Mouse (Mus musculus) embryo, embryonic 10 days (tissue): Measurements from ENCODE around the gene Mrps18c.

ENCODE experiments used
- DNase-seq: peaks from one replicate; pipeline ENCODE4 v3.0.0-alpha.2; 2015; ENCODE audit warnings: low spot score

The Mrps18c gene

DNA sequence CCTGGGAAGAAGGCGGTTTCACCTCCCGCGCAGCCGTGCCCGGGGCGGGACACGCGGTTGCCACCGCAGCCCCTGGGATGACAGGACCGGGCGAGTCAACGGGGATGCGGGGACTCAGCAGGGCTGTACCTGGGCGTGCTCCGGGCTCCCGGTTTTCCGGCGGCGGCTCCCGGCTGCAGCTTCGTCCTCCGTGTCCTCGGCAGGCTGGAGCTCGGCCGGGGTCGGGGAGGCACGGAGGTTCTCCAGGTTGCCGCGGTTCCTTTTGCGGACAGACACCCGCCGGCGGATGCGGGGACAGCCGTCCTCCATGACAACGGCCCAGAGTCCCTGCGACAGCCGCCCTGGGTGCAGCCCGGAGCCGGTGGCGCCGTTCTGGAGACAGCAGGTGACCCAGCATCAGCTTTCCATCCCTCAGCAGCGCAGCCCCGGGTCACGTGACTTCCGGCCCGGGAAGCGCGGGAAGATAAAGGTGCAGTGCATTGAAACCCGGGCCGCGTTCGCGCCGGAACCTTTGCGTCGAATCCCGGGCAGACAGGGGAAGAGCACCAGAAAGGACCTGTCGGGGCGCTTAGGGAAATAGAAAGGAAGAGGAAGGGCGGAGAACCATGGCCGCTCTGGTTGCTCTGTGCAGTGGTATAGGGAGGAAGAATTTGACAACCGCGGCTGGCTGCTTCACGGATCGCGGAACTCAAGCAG, at the start of gene Mrps18c, which contains the start of gene Helq:
Gene Mrps18c (plus strand): TSS at position 463 of the 696 bp plus-strand sequence.
Gene Helq (minus strand): TSS at position 434 of the 696 bp plus-strand sequence.
- DNase-seq, result peak; percentile 96

DNA sequence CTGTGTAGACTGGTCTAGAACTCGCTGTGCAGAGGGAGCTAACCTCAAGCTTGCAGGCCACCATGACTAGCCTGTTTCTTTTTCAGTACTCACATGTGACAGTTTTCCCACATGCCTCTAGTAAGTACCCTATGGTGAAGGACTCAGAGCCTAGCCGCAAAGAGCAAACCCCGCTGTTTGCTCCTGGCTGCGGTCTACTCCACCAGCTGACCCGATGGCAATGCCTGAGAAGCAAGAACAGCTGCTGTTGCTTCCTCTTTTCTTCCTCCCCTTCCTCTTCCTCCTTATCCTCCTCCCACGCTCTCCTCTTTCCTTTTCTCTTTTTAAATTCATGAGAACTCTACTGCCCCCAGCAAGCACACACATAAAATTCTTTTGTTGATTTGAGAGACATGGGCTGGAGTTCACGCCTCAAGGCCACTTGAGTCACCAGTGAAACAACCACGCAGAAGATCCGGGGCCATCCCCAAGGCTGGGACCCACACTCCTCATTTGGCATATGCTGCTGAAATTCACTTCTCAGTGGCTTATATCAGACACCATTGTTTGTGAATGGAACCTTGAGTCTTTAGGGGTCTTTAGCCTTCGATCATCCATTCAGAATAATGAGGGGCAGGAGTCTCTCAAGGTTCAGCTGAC, 47.7 kb upstream of the Mrps18c start:
- no peak for DNase-seq

DNA sequence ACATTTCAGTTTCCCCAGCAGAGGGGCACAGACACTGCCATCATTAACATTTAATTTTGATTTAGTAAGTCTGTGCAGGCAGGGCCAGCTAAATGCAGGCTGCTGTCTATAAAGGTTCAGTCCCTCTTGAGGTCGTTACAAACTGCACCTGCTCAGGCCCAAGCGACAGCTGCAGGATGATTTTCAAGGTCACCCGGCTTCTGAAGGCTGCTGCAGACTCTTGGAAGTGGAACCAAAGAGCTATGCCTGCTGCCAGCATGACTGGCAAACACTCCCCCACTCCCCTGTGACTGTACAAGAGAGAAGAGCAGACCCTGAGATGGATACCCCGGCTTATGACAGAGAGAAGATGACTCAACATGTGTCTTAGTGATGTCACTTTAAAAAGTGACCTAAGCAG, 46.8 kb upstream of the Mrps18c start:
- no peak for DNase-seq

DNA sequence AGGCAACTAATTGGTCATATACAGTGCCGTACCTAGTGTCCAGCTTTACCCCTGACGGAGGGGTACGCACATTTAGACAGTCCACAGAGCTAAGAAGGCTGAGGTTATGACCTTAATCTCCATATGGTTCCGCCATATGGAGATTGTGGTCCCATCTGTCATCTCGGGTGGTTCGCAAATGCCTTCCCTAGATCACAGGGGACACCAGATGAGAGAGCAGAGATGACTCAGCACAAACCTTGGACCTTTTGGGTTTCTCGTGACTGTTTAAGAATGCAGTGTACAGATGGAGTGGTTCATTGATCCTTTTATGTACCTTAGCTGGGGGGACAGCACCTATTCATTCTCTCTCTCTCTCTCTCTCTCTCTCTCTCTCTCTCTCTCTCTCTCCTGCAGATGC, 45.0 kb upstream of the Mrps18c start:
- peak; percentile 34 for DNase-seq

DNA sequence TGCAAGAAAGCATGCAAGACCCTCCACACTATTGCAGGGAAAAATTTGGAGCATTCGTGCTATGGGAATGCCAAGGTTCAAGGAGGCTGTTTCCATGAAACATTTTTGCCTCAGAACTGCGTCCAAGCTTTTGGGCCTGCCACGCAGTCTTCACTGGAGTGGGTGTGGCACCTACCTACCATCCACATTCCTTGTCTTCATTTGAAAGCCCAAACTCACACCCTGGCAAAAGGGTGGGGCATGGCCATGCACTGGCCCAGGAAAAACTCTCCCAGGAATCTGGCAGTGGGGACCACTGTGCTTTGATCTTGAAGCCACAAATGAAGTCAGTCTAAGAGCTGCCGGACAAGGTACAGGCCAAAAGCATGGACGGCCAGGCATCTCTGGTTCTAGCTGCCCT, 40.3 kb upstream of the Mrps18c start:
- DNase-seq, result no peak

DNA sequence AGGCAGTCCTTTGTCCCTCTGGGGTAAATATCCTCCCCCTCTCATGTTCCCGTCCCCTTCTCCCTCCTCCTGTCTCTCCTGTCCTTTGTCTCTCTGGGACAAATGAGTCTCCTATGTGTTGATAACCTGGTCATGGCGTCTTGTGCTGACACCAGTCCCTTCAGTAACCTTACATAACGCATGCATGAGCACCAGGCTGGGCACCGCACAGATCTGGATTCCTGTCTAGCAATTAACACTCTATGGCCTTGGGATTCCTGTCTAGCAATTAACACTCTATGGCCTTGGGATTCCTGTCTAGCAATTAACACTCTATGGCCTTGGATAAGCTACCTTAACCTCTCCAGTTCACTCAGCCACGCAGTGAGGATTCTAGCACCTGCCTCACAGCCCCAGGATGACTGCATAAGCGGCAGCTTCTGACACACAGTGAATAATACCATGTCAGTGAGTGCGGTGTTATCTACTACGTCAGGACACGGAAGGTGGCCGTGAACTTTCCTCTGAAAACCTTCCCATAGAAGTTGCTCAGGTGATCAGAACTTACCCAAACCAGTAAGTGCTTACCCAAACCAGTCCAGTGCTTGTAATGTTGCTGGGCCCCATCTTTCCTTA, 38.3 kb upstream of the Mrps18c start:
- no peak for DNase-seq

DNA sequence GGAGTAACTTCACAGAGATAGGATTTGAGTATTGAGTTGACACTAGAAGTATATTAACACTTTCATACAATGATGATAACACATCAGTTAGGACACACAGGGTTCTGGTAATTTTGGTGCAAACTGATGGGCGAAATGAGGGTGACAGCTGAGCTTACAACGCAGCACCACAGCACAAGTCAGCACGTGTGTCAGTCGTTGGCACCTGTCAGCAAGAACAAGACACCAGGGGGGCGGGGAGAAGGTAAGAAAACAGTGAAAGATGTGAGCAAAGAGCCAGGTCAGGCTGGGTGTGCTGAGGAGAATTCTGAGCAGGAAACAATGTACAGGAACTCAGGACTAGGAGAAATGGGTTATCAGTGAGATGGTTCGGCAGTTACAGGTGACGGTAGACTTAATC, 36.7 kb upstream of the Mrps18c start:
- DNase-seq, result no peak

DNA sequence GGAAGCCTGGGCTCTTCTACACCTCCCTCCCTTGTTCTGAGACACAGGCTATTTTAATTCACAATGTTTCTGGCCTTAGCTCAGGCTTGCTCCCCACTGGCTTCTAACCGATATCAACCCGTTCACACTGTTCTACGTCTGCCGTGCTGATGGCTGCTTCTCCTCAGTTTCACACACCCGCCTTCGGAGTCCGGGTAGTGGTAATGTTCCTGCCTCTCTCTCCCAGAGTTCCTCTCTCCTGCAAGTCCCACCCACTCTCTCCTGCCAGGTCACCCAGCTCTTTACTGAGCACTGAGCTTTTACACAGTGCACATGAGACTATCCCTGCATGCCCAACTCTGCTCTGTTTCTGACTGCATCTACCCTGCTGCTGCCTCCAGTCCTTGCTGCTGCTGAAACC, 32.4 kb upstream of the Mrps18c start:
- no peak for DNase-seq

DNA sequence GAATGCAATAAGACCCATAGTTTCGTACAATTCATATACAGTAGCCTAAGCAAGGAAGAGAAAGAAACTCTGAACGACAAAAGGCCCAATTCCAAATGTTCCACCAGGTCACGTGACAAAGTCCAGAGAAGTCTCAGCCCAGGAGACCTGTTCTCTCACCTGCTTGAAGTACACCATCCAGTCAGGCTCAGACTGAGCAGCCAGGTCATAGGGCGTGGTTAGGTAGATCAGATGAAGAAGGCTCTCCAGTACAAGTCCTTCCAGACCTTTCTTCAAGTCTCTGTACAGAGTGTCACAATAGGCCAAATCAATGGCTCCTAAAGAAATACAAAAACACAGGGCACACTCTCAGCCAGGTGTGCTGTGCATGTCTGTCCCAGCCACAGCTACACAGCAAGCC, 26.9 kb upstream of the Mrps18c start:
- DNase-seq, result no peak

DNA sequence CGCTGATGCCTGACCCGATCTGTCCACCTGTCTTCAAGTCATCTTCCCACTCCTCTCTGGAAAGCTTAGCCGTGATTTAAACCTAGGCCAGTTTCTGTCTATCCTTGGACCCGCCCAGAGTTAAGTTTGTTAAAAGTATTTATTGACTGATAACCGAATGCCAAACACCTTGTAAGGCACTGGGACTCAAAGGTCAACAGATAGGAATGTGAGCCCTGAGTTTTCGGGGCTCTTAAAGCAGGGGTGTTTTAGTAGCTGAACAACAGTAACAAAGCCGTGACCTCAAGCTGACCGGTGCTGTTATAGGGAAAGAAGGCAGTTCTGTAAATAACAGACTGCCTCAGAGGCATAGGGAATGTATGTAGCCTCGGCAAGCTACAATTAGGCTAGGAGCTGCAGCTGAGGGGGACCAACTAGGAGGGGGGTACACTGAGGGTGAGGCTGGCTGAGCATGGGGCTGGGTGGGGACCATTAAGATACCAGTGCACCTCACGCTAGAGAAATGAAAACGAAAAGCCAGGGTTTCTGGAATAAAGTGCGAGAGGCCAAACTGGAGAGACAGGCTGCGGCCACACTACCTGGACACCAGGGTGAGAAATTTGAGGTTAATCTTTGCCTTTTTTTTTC, 22.5 kb upstream of the Mrps18c start:
- DNase-seq, result no peak

DNA sequence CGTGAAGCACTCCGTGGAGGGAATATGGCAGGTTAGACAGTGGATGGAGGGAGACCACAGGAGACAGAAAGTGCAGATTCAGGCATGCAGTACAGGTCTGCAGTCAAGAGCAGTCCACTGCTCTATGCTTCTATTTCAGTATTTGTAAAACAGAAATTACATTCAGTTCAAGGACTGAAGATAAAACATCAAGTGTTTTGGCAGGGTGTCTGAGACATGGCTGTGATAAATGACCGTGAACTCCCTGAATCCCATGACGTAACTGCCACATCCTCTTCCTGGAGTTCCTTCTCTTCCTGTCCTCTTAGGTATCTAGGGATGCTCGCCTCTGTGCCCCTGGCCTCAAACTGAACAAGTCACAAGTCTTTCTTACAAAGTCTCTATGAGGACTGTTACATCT, 21.5 kb upstream of the Mrps18c start:
- no peak for DNase-seq

DNA sequence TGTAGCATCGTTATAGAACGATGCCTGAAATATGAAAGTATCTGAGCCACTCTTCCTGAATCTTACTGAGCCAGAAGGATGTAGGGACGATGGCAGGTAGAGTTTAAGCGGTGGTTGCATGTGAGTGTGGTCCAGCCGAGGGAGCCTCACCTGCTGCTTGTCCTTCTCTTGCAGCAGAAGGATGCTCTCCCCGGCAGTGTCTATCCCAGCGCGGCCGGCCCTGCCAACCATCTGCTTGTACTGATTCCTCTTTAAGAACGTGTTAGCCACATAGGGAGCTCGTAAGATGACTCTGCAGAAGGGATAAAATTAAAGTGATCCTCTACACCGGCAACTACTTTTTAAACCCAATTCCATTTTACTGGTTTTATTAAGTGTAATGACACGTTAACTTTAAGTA, 19.4 kb upstream of the Mrps18c start:
- no peak for DNase-seq

DNA sequence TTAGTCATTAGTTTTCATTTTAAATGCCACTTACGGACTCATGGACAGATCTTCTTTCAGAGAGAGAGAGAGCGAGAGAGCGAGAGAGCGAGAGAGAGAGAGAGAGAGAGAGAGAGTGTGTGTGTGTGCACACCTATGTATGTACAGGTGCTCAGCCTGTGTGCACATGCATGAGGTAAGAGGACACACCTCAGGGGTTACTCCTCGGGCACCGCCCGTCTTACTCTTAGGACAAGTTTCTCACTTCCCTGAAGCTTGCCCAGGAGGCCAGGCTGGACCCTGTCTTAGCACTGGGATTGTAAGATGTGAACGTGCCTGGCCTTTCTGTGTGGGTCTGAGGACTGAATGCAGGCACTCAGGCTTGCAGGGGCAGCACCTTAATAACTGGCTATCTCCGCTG, 10.9 kb upstream of the Mrps18c start:
- DNase-seq, result no peak

DNA sequence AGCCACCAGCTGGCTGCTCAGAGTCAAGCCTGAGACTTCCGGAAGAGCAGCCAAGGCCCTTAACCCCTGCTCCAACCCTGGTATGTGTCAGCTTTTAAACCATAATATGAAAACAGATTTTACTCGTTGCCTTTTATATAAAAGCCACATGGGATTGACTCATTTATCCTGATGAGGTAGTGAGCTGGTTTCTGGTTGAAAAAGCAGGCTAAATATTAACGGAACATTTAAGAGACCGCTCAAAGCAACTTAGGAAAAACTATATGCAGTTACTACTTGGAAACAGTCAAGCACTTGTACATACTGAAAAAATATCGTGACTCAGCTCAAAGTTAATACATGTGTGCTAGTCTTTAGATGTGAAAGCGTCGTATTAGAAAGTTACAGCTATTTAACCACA, 6.2 kb upstream of the Mrps18c start:
- no peak for DNase-seq

DNA sequence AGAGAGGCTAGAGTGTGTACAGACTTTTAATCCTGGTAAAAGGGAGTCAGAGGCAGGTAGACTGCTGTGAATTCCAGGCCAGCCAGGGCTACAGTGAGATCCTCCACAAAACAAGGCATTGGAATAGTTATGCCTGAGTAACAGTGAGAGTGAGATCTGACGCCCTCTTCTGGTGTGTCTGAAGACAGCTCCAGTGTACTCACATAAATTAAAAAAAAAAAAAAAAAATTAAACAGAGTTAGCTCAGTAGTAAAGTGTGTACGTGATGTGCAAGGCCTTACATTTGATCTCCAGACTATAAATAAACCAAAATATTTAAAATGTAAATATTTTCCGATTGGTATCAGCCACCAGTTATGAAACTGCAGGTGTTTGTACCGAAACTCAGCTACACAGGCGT, 4.3 kb upstream of the Mrps18c start:
- DNase-seq, result no peak

DNA sequence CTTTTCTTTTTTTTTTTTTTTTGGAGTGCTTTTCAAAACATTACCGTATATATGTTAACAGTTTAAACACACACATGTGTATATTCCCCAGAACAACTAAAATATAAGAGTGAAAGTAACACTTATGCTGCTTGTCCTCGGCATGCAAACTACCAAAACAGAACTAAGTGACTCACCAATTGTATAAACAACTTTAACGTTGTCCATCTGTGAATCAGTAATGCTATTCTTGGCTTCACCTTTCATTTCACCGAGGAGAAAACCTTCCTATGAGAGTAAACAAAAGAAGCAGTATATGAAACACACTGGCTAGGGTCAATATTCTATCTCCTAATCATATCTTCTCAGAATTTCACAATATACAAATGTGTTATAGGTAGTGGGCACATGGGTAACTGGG, 19.9 kb downstream of the Mrps18c start:
- DNase-seq, result no peak

DNA sequence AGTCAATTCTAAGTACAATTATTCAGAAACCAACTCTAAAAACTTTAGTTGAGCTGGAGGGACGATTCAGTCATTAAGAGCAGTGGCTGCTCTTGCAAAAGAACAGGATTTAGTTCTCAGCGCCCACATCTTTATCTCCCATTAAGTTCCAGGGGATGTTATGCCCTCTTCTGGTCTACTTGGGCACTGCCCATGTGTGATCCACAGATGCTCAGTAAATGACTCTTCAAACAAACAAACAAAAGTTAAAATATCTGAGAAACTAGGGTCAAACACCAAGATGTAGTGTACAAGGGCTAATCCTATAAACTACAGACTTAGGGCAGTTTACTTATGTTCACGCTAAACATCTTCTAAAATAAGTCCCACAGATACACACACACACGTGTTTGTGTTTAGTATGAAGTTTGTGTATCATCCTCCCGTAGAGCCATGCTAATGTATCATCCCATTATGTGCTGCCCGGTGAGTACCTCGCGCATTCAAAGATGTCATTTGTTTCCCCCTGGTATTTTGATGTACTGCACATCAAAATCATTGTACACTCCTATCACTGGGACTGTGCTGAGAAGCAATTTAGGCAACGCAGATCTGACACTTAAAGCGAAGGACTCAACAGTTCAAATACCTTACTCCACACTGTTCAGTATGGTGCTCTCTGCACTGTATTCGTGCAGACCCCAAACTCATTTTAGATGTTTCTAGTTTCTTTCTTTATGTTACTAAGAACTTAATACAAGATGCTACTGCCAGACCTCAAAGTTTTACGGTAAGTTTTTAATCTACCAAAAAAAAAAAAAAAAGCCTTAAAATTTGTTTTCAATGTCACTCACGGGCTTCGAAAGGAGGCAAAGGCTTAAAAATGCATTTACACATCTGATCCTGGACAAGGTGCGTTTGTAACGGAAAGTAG, 21.4 kb downstream of the Mrps18c start:
- peak; percentile 49 for DNase-seq

DNA sequence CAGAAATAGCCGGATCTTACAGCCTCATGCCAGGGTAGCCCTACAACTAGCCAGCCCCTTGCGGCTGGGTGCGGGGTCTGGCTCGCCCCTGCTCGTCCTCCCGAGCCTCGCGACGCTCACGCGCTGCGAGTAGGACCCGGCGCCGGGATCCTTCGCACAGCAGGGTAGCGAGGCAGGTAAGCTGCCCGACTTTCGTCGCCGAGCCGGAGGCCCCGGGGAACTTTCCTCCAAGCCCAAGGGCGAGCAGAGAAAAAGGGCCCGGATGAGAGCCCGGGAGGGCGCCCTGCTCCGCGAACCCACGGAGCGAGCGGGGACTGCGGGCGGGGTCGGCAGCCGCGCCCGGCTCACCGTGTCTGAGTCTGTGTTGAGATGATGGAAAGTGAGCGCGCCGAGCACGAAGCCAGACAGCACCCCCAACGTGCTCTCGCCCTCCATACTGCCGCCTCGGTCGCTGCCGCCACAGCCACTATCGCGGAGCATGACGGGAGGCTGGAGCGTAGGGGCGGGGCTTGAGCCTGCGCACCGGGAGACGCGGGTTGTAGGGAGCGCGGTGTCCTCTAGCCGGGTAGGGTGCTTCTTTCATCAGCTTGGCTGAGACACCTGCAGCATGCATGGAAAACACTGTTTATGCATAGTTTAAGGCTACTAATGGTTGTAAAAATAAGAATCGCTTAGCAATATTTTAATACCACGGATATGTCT, 22.2 kb downstream of the Mrps18c start, which contains the start of gene Abraxas1:
Gene Abraxas1 (minus strand): TSS at position 483 of the 702 bp plus-strand sequence.
- DNase-seq, result peak; percentile 94

DNA sequence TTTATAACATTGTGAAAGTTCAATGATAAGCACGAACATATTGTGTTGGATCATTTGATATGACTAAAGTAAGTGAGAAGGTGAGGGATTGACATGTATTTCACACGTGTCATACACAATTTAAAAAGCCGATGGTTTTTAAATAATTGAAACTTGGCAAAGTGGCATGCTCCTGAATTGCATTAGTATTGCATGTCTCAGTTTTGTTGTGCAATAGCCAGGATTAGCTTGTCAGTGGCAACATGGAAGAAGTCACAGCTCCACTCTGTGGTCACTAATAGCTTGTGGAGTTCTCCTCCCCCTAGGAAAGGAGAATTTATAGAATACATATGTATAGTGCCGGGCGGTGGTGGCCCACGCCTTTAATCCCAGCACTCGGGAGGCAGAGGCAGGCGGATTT, 22.9 kb downstream of the Mrps18c start:
- DNase-seq, result no peak

DNA sequence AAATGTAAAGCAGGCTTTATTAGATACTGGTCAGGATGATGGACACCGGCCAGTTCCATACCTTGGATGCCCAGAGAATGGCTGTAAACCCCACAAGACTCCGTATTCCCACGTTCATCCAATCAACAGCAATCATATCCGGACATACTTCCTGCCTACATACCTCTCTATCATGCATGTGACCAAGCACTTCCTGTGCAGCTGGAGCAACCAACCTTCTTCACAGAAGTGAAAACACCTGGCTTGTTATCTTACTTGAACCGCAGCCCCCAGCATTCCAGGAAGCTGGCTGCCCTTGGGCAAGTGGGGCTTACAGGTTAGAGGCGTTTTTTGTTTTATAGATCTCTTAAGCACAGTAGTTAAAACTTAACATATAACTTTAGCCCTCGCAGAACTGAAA, 24.4 kb downstream of the Mrps18c start:
- no peak for DNase-seq

DNA sequence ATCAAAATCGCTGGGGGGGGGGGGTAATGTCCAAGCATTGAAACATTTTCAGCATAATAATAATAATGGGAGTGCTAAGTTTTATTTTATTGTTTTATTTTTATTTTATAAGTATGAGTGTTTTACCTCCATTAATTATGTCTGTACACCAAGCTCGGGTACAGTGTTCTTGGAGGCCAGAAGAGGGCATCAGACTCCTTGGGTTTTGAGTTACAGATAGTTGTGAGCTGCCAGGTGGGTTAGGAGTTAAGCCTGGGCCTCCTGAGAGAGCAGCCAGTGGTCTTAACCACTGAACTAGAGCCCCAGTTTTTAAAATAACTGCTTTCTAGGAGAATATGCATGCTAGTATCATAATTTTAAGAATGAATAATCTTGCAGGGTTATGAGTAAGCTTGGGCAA, 27.5 kb downstream of the Mrps18c start:
- peak; percentile 57 for DNase-seq
